Mouse (Mus musculus): ENCODE measurements around the gene Vps26b.

Vps26b gene

DNA sequence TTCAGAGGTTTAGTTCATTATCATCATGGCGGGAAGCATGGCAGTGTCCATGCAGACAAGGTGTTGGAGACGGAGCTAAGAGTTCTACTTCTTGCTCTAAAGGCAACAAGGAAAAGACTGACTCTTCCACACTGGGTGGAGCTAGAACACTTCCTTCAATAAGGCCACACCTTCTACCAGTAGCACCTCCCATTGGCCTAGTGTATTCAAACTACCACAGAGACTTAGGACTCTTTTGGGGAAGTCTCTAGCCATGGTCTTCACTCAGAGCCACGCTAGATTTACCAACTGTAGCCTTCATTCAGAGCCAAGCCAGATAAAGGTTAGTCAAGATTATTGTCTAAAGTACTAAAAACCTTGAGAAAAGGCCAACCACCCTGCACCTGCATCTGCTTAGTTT is 32.8 kb downstream of the Vps26b start:
- DNase-seq (ENCODE audit: low spot score in 2 of 2), result no peak

DNA sequence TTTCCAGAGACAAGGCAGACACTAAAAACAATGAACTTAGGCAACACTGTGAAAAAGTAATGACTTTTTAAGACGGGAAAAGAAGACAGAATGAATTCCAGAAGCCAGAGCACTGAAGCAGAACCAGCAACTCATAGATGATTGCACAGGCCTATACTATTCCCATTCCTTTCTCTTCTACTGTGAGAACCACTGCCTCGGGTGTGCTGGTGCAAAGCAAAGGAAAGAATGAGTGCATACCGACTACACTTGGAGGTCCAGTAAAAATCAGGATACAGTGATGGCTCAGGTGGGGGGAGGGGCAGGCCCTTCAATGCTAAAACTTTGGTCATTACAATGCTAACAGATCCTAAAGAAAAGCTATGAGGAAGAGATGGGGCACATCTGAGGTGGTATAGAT is 36.0 kb downstream of the Vps26b start:
- no peak for DNase-seq (ENCODE audit: low spot score in 2 of 2)

DNA sequence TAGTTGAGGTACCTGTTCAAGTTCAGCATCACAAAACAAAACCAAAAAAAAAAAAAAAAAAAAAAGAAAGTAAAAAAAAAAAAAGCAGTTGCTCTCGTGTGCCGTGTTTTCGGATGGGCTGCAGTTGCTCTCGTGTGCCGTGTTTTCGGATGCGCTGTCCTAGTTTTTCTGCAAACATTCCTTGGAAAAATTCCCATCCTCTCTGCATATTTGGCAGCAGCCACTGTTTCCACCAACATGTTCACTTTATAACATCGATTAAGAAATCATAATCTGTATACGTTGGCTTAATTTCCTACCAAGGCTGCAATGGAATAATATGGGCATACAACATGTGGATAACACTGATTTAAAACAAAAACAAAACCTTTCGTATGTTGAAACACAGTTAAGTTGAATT is 36.7 kb downstream of the Vps26b start:
- no peak for DNase-seq (ENCODE audit: low spot score in 2 of 2)

DNA sequence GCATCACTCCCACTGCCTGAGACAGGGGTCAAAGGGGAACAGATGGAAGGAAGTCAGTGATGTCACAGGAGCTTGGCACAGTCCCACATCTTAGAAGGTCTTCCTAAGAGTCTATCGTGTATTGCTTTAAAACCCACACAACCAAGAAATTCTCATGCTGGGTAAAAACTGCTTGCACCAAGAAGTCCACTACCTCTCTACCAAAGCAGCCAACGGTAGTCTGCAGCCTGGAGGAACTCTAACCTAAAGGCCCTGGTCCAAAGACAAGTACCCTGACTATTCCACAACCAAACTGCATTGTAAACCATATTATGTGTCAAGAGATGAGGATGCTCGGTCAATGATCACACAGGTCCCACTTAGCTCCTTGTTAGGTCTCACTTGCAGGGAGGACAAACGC is 39.7 kb downstream of the Vps26b start:
- no peak for DNase-seq (ENCODE audit: low spot score in 2 of 2)

DNA sequence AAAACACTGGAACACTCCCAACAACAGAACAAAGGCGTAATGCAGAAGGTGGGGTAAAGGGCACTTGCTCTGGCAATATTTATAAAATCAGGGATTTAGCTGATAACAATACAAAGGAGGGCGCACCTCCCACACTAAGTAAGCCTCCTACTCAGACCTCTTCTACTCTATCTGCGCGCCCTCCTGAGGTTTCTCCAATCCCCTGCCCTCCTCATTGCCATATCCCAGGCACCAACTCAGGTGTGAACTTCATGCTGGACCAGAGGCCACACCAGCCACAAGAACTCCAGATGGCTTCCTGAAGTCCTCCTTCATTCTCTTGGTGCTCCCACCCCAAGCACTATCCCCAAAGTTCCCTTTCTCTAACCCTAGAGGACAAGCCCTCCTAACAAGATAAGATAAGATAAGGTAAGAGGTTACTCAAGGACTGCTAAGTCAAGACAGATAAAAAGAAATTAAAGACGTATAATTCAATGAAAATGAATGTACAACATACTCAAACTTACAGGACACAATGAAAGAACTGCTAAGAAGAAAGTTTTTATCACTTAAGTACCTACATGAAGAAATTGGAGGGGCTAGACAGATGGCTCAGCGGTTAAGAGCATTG is 44.1 kb downstream of the Vps26b start:
- DNase-seq (ENCODE audit: low spot score in 2 of 2), result no peak

DNA sequence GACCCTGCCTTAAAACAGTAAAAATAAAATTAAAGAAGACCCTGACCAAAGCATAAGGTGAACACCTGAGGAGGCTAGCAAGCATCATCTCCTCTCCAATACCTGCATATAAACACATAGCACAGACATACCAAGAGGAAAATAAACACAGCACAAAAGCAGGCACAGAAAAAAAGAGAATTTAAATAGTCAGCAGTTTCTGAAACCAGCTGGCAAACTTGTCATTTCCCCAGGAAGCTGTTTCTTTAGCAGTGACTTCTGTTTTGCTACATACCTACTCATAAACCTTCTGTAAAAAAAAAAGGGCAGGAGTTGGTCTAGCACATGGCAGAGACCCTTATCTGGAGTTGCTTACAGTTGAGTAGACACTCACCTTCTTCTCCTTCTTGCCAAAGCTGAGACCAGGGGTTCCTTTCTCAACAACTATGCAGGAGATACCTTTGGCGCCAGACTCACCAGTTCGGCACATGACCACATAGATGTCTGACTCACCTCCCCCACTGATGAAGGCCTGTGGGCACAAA is 44.7 kb downstream of the Vps26b start:
- DNase-seq (ENCODE audit: low spot score in 2 of 2), result no peak

DNA sequence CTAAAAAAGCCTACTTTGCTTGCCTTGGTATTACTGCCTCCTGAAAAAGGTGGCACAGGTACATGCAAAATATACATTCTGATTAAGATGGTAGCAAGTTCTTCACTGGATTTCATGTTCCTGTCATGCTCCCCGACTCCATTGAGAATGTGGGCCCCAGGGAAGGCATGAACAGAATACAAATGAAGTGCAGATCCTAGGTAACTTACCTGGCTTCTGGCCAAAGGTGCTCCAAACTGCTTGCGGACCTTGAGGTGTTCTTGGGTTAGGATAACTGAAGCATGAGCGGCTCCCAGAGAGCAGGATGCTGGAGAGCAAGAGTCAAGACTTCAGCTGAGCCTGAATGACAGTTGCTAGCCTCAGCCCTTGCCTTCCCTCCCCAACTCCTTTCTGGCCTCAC is 51.1 kb downstream of the Vps26b start:
- DNase-seq (ENCODE audit: low spot score in 2 of 2), result no peak

DNA sequence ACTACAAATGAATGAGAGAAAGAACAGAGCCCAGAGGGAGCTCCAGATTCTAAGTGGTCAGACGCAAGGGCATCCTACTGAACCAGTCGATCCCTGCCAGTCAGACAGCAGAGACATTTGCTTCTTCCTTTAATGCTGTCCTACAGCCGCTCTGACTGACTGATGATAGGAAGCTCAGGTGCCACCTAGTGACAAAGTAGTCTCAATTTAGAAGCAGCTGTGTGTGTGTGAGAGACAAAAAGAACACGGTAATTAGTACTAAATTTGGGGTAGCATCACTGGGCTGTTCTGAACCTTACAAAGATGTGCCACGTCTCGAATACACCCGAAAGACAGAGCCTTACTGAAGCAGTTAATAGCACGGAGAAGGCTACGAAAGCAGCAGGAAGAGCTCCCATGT is 52.1 kb downstream of the Vps26b start:
- DNase-seq (ENCODE audit: low spot score in 2 of 2), result no peak
